Mouse (Mus musculus) hindbrain, embryonic 16.5 days (tissue): ENCODE measurements around the gene Gm49368. TPM values are rescaled to one million over a fixed set of nuclear protein-coding genes. Genes with fewer than 3 reads are reported as not detected.
"Not testable (repeated sequence)": the region's sequence is repeated elsewhere in the genome, so short reads cannot be mapped to it uniquely, and the experiment has no call there.

Experiments
- ATAC-seq: fragments of 200-750 bp; cut with Nextera tagmentation; 2 replicates; pipeline ENCODE4 v1.8.0; 2017; ENCODE audit warnings: moderate TSS enrichment, moderate library complexity
- H3K27ac ChIP-seq: fragments of 300-500 bp; sonication (generic); 2 replicates; pipeline ENCODE4 v1.5.1; 2014; ENCODE audit warnings: low read depth, mild to moderate bottlenecking, control low read depth, low read length, moderate library complexity
- H3K27me3 ChIP-seq: fragments of 300-500 bp; sonication (generic); replicated peaks from 2 replicates; pipeline ENCODE4 v1.6.1; 2014; ENCODE audit warnings: low read length; ENCODE audit not compliant: control insufficient read depth, insufficient read depth
- H3K36me3 ChIP-seq: fragments of 300-500 bp; sonication (generic); 2 replicates; pipeline ENCODE4 v1.6.1; 2014; ENCODE audit warnings: mild to moderate bottlenecking, low read length, moderate library complexity, mixed read lengths; ENCODE audit not compliant: control insufficient read depth, insufficient read depth
- H3K4me1 ChIP-seq: fragments of 300-500 bp; sonication (generic); 2 replicates; pipeline ENCODE4 v1.6.1; 2014; ENCODE audit warnings: low read depth, low read length; ENCODE audit not compliant: control insufficient read depth, insufficient read depth
- H3K4me2 ChIP-seq: fragments of 300-500 bp; sonication (generic); 2 replicates; pipeline ENCODE4 v1.6.1; 2014; ENCODE audit warnings: mild to moderate bottlenecking, low read length, control low read depth, moderate library complexity
- H3K4me3 ChIP-seq: fragments of 300-500 bp; sonication (generic); 2 replicates; pipeline ENCODE4 v1.5.1; 2014; ENCODE audit warnings: mild to moderate bottlenecking, low read length, control low read depth, moderate library complexity
- H3K9ac ChIP-seq: fragments of 300-500 bp; sonication (generic); 2 replicates; pipeline ENCODE4 v1.6.1; 2014; ENCODE audit warnings: low read depth, mild to moderate bottlenecking, control low read depth, low read length, moderate library complexity
- H3K9me3 ChIP-seq: fragments of 300-500 bp; sonication (generic); 2 replicates; pipeline ENCODE4 v1.6.1; 2014; ENCODE audit warnings: mild to moderate bottlenecking, low read length, moderate library complexity; ENCODE audit not compliant: control insufficient read depth
- WGBS: fragments of 180-500 bp; shearing (Covaris S2); extraction: QIAGEN DNeasy Blood & Tissue Kit; methylation state at CpG from one replicate; pipeline ENCODE4 v1.1.7; 2014; 5-methylcytosine and 5-hydroxymethylcytosine counted together
- polyA plus RNA-seq: library from polyadenylated mRNA; unstranded; fragments of >200 nt; fragmentation: Nextera tagmentation; extraction: Ambion mirVana; gene quantifications from 2 replicates; pipeline ENCODE4 v1.2.1, GENCODE M21; 2015

Gene Gm49368
- not detected in 2 replicates for polyA plus RNA-seq

- no peaks in the 10 kb centered on the region for H3K36me3 ChIP-seq
- H3K4me3 ChIP-seq, result no peak within 1 kb of the TSS
- ATAC-seq, result no peak
- H3K4me2 ChIP-seq, result no peak within 1 kb of the TSS
- no peaks in the 10 kb centered on the region for H3K9me3 ChIP-seq
- H3K9ac ChIP-seq, result no peak within 1 kb of the TSS
- H3K4me1 ChIP-seq, result no peaks in the 10 kb centered on the region
- WGBS, result 94% methylated on average over 7 of the region's 7 CpGs
- H3K27ac ChIP-seq, result no peak within 1 kb of the TSS
- no peaks in the 10 kb centered on the region for H3K27me3 ChIP-seq
These were observed at the start of gene Gm49368, which contains the start of gene Itgam for GRCm38 (mm10) chr7:128062456-128062855. Gene Gm49368 (plus strand): TSS chr7:128062683. Gene Itgam (plus strand): TSS chr7:128062640.

- Histone ChIP-seq H3K9me3 (no peaks in the 10 kb centered on the region), H3K9ac (no peak overlapping the region), H3K4me2 (no peak overlapping the region), H3K4me1 (no peaks in the 10 kb centered on the region), H3K36me3 (no peaks in the 10 kb centered on the region), H3K27me3 (no peaks in the 10 kb centered on the region), H3K4me3 (no peak overlapping the region), H3K27ac (no peak overlapping the region)
- ATAC-seq, result no peak
- 90% methylated on average over 13 of the region's 13 CpGs for WGBS
These were observed 49.4 kb upstream of the Gm49368 start for GRCm38 (mm10) chr7:128013116-128013515.

- H3K4me1 ChIP-seq, H3K27ac ChIP-seq, ATAC-seq, H3K9me3 ChIP-seq, H3K4me3 ChIP-seq, H3K36me3 ChIP-seq, H3K9ac ChIP-seq, H3K27me3 ChIP-seq, H3K4me2 ChIP-seq: not testable (repeated sequence)
- WGBS, result 83% methylated on average over 5 of the region's 5 CpGs
These were observed 46.3 kb upstream of the Gm49368 start for GRCm38 (mm10) chr7:128016134-128016533.

GRCm38 (mm10) chr7:128016650-128017049 is 45.8 kb upstream of the Gm49368 start:
- Histone ChIP-seq H3K9me3 (no peaks in the 10 kb centered on the region), H3K4me2 (no peak overlapping the region), H3K27me3 (no peaks in the 10 kb centered on the region), H3K36me3 (no peaks in the 10 kb centered on the region), H3K27ac (no peak overlapping the region), H3K4me1 (no peaks in the 10 kb centered on the region), H3K9ac (no peak overlapping the region), H3K4me3 (no peak overlapping the region)
- WGBS, result 88% methylated on average over 6 of the region's 6 CpGs
- no peak for ATAC-seq

- Histone ChIP-seq H3K4me2 (no peak overlapping the region), H3K4me1 (no peaks in the 10 kb centered on the region), H3K36me3 (no peaks in the 10 kb centered on the region), H3K9me3 (no peaks in the 10 kb centered on the region), H3K4me3 (no peak overlapping the region), H3K27me3 (no peaks in the 10 kb centered on the region), H3K27ac (no peak overlapping the region), H3K9ac (no peak overlapping the region)
- ATAC-seq, result no peak
- 95% methylated on average over 3 of the region's 3 CpGs for WGBS
These were observed 44.2 kb upstream of the Gm49368 start for GRCm38 (mm10) chr7:128018275-128018674.

- no peaks in the 10 kb centered on the region for H3K27me3 ChIP-seq
- H3K9me3 ChIP-seq, result no peaks in the 10 kb centered on the region
- H3K4me1 ChIP-seq, result no peaks in the 10 kb centered on the region
- no peak overlapping the region for H3K4me2 ChIP-seq
- ATAC-seq, result no peak
- H3K36me3 ChIP-seq, result no peaks in the 10 kb centered on the region
- H3K9ac ChIP-seq, result no peak overlapping the region
- no peak overlapping the region for H3K27ac ChIP-seq
- WGBS, result 90% methylated on average over 2 of the region's 2 CpGs
- H3K4me3 ChIP-seq, result no peak overlapping the region
These were observed 43.3 kb upstream of the Gm49368 start for GRCm38 (mm10) chr7:128019187-128019586.

GRCm38 (mm10) chr7:128022974-128023373 is 39.5 kb upstream of the Gm49368 start:
- Histone ChIP-seq H3K4me2 (no peak overlapping the region), H3K27ac (no peak overlapping the region), H3K9ac (no peak overlapping the region), H3K4me1 (no peaks in the 10 kb centered on the region), H3K9me3 (no peaks in the 10 kb centered on the region), H3K36me3 (no peaks in the 10 kb centered on the region), H3K4me3 (no peak overlapping the region), H3K27me3 (no peaks in the 10 kb centered on the region)
- WGBS, result 62% methylated on average over 8 of the region's 8 CpGs
- no peak for ATAC-seq

- Histone ChIP-seq H3K36me3 (no peaks in the 10 kb centered on the region), H3K4me3 (no peak overlapping the region), H3K4me2 (no peak overlapping the region), H3K4me1 (no peaks in the 10 kb centered on the region), H3K9me3 (no peaks in the 10 kb centered on the region), H3K27me3 (no peaks in the 10 kb centered on the region), H3K9ac (no peak overlapping the region), H3K27ac (no peak overlapping the region)
- WGBS, result 95% methylated on average over 4 of the region's 4 CpGs
- no peak for ATAC-seq
These were observed 38.9 kb upstream of the Gm49368 start for GRCm38 (mm10) chr7:128023565-128023964.

GRCm38 (mm10) chr7:128024364-128024763 is 38.1 kb upstream of the Gm49368 start:
- no peak for ATAC-seq
- 98% methylated on average over 9 of the region's 9 CpGs for WGBS
- H3K36me3 ChIP-seq, result no peaks in the 10 kb centered on the region

GRCm38 (mm10) chr7:128024932-128025331 is 37.6 kb upstream of the Gm49368 start:
- no peak overlapping the region for H3K4me2 ChIP-seq
- no peak overlapping the region for H3K9ac ChIP-seq
- 87% methylated on average over 4 of the region's 4 CpGs for WGBS
- ATAC-seq, result no peak
- H3K4me3 ChIP-seq, result no peak overlapping the region
- H3K4me1 ChIP-seq, result no peaks in the 10 kb centered on the region
- no peak overlapping the region for H3K27ac ChIP-seq
- no peaks in the 10 kb centered on the region for H3K36me3 ChIP-seq
- no peaks in the 10 kb centered on the region for H3K9me3 ChIP-seq
- H3K27me3 ChIP-seq, result no peaks in the 10 kb centered on the region

More at GRCm38 (mm10) chr7:128024364-128024763, 38.1 kb upstream of the Gm49368 start:
- Histone ChIP-seq H3K4me1 (no peaks in the 10 kb centered on the region), H3K9me3 (no peaks in the 10 kb centered on the region), H3K4me3 (no peak overlapping the region), H3K27me3 (no peaks in the 10 kb centered on the region), H3K9ac (no peak overlapping the region), H3K27ac (no peak overlapping the region), H3K4me2 (no peak overlapping the region)
